Mouse (Mus musculus) liver, embryonic 11.5 days (tissue): Measurements from ENCODE around the gene Hdac8. TPM values are rescaled to one million over a fixed set of nuclear protein-coding genes. Genes with fewer than 3 reads are reported as not detected.
A peak's percentile ranks its signal among the peaks of the same experiment; 100 is the strongest.

Source experiments
- ATAC-seq: fragments of 200-750 bp; cut with Nextera tagmentation; replicated peaks from 2 replicates; pipeline ENCODE4 v1.8.0; 2017; ENCODE audit warnings: moderate number of reproducible peaks, mild to moderate bottlenecking, moderate TSS enrichment, moderate library complexity; ENCODE audit not compliant: low FRiP score
- DNase-seq: peaks from one replicate; pipeline ENCODE4 v3.0.0-alpha.2; 2017; ENCODE audit warnings: low spot score
- H3K27ac ChIP-seq: fragments of 300-500 bp; sonication (generic); 2 replicates; pipeline ENCODE4 v1.5.1; 2014; ENCODE audit warnings: mild to moderate bottlenecking, low read depth, low read length, control low read depth
- H3K27me3 ChIP-seq: fragments of 300-500 bp; sonication (generic); replicated peaks from 2 replicates; pipeline ENCODE4 v1.6.1; 2014; ENCODE audit warnings: low read length, mixed read lengths; ENCODE audit not compliant: control insufficient read depth, insufficient read depth
- H3K36me3 ChIP-seq: fragments of 300-500 bp; sonication (generic); 2 replicates; pipeline ENCODE4 v1.6.1; 2014; ENCODE audit warnings: mild to moderate bottlenecking, low read length, moderate library complexity, mixed read lengths; ENCODE audit not compliant: control insufficient read depth, insufficient read depth
- H3K4me1 ChIP-seq: fragments of 300-500 bp; sonication (generic); replicated peaks from 2 replicates; pipeline ENCODE4 v1.6.1; 2014; ENCODE audit warnings: low read length, mixed read lengths; ENCODE audit not compliant: control insufficient read depth, insufficient read depth
- H3K4me2 ChIP-seq: fragments of 300-500 bp; sonication (generic); 2 replicates; pipeline ENCODE4 v1.6.1; 2014; ENCODE audit warnings: mild to moderate bottlenecking, control low read depth, moderate library complexity
- H3K4me3 ChIP-seq: fragments of 300-500 bp; sonication (generic); 2 replicates; pipeline ENCODE4 v1.5.1; 2014; ENCODE audit warnings: low read depth, low read length, control low read depth
- H3K9ac ChIP-seq: fragments of 300-500 bp; sonication (generic); 2 replicates; pipeline ENCODE4 v1.6.1; 2014; ENCODE audit warnings: low read depth, low read length, control low read depth
- H3K9me3 ChIP-seq: fragments of 300-500 bp; sonication (generic); 2 replicates; pipeline ENCODE4 v1.6.1; 2016; ENCODE audit warnings: low read length, inconsistent platforms, mixed read lengths; ENCODE audit not compliant: control insufficient read depth
- WGBS: fragments of 180-500 bp; shearing (Covaris S2); extraction: QIAGEN DNeasy Blood & Tissue Kit; methylation state at CpG from one replicate; pipeline ENCODE4 v1.1.7; 2014; 5-methylcytosine and 5-hydroxymethylcytosine counted together
- polyA plus RNA-seq: library from polyadenylated mRNA; unstranded; fragments of >200 nt; fragmentation: Nextera tagmentation; extraction: Ambion mirVana; gene quantifications from 2 replicates; pipeline ENCODE4 v1.2.1, GENCODE M21; 2014

Gene Hdac8
- polyA plus RNA-seq, 1 experiment from 2014 or later = 4.2 TPM

DNA sequence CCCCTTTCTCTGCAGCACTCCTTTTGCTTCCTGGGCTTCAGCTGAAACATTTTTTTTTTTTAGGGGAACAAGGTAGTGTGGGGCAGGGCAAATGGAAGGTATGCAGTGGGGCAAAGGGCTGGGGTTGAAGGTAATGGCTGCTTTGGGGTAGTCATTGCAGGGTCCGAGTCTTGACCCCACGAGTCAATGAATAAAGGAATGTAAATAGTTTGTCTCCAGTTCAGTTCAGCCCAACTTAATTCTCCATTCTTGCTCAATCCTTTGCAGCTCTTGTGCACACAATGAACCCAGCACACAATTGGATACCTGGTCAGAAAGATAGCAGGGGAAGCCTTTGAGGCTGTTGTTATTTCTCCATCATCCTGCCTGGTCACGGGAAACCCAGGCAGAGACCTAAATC, 194.0 kb downstream of the Hdac8 start:
- DNase-seq (no peak), ATAC-seq (no peak)
- H3K4me1 ChIP-seq = no peaks in the 10 kb centered on the region
- no peak overlapping the region for H3K9ac ChIP-seq
- no peak overlapping the region for H3K4me3 ChIP-seq
- H3K27me3 ChIP-seq = peaks cover 30% of the 10 kb centered on the region
- no peak overlapping the region for H3K27ac ChIP-seq
- H3K9me3 ChIP-seq = no peaks in the 10 kb centered on the region
- no peak overlapping the region for H3K4me2 ChIP-seq
- H3K36me3 ChIP-seq = no peaks in the 10 kb centered on the region
- 67% methylated on average over 3 of the region's 3 CpGs for WGBS

DNA sequence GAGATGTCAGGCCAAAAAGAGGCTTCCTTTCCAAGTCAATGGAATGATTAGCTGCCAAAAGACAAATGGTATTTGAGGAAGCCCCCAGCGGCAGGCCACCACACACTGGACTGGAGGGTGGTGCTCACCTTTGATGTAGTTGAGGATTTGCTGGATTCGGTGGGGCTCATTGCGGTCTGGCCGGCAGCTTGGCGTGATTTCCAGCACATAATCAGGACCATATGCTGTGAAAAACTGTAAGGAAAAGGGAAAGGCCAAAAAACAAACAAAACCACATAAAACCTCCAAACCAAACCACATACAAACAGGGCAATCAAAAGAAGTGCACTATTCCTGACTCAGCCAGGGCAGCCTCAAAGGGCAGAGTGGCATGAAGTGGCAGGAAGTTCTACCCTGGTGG, 197.6 kb downstream of the Hdac8 start:
- DNase-seq (no peak), ATAC-seq (no peak)
- no peak overlapping the region for H3K4me3 ChIP-seq
- H3K27me3 ChIP-seq = peaks cover 30% of the 10 kb centered on the region
- 79% methylated on average over 5 of the region's 5 CpGs for WGBS
- H3K9me3 ChIP-seq = no peaks in the 10 kb centered on the region
- no peak overlapping the region for H3K4me2 ChIP-seq
- H3K4me1 ChIP-seq = peaks cover 3% of the 10 kb centered on the region
- H3K9ac ChIP-seq = no peak overlapping the region
- no peaks in the 10 kb centered on the region for H3K36me3 ChIP-seq
- H3K27ac ChIP-seq = no peak overlapping the region

GRCm38 (mm10) chrX:102305806-102306205, 199.4 kb downstream of the Hdac8 start:
- DNase-seq (no peak), ATAC-seq (no peak)
- peaks cover 7% of the 10 kb centered on the region for H3K4me1 ChIP-seq
- H3K27ac ChIP-seq = no peak overlapping the region
- no peak overlapping the region for H3K4me2 ChIP-seq
- 67% methylated on average over 4 of the region's 4 CpGs for WGBS
- no peak overlapping the region for H3K4me3 ChIP-seq
- no peak overlapping the region for H3K9ac ChIP-seq
- peaks cover 22% of the 10 kb centered on the region for H3K27me3 ChIP-seq
- no peaks in the 10 kb centered on the region for H3K36me3 ChIP-seq
- no peaks in the 10 kb centered on the region for H3K9me3 ChIP-seq

DNA sequence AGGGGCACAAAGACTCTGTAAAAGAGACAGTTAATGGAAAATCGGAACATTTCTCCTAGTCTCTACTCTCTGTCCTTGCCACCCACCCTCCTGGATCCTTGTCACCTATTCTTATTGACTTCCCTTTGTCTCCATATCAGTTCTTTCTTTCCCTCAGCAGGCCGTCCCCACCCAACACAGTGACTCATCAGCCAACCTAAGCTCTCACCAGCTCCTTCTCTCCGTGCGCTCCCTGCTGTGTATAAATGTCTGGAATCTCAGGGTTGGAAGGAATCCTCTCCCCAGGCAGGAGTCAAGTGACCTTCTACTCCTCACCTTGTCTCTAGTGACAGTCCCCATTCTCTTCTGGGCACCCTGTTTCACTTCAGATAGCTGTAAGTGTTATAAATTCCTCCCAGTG, 200.2 kb downstream of the Hdac8 start:
- Histone ChIP-seq H3K4me2 (no peak overlapping the region), H3K4me3 (no peak overlapping the region), H3K36me3 (no peaks in the 10 kb centered on the region), H3K9me3 (no peaks in the 10 kb centered on the region), H3K27me3 (peaks cover 22% of the 10 kb centered on the region), H3K4me1 (peaks cover 7% of the 10 kb centered on the region), H3K9ac (no peak overlapping the region), H3K27ac (no peak overlapping the region)
- DNase-seq (no peak), ATAC-seq (no peak)
- 62% methylated on average over 4 of the region's 4 CpGs for WGBS

DNA sequence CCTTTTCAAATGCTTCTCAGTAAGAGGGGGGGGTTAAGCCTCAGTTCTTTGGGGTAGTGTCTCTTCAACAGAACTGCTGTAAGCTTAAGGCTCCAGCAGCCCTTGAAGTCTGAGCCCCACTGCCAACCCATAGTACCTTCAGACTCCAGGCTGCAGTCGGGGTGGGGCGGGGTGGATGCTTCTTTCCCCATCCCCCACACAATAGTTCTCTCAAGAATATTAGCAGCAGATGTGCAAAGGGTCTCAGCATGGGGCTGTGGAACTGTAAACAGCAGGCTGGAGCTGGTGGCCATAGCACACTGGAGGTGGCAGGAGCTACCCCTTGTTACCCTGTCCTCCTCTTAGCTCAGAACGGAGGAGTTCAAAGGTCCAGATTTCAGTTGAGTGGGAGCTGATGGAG, 202.7 kb downstream of the Hdac8 start:
- Histone ChIP-seq H3K9me3 (no peaks in the 10 kb centered on the region), H3K27ac (no peak overlapping the region), H3K4me2 (no peak overlapping the region), H3K4me1 (peaks cover 7% of the 10 kb centered on the region), H3K9ac (no peak overlapping the region), H3K27me3 (peaks cover 14% of the 10 kb centered on the region), H3K36me3 (no peaks in the 10 kb centered on the region), H3K4me3 (no peak overlapping the region)
- 64% methylated on average over 3 of the region's 3 CpGs for WGBS
- ATAC-seq (no peak), DNase-seq (no peak)

- Histone ChIP-seq H3K9ac (no peak overlapping the region), H3K27ac (no peak overlapping the region), H3K36me3 (no peaks in the 10 kb centered on the region), H3K4me2 (no peak overlapping the region), H3K27me3 (peaks cover 5% of the 10 kb centered on the region), H3K4me1 (no peaks in the 10 kb centered on the region), H3K4me3 (no peak overlapping the region), H3K9me3 (no peaks in the 10 kb centered on the region)
- DNase-seq (no peak), ATAC-seq (no peak)
- WGBS = 80% methylated on average over 3 of the region's 3 CpGs
Observed at GRCm38 (mm10) chrX:102284889-102285288, 220.3 kb downstream of the Hdac8 start.

GRCm38 (mm10) chrX:102262620-102263345, 242.4 kb downstream of the Hdac8 start:
- 85% methylated on average over 14 of the region's 14 CpGs for WGBS
- H3K4me3 ChIP-seq = no peak overlapping the region
- DNase-seq (no peak), ATAC-seq (no peak)
- no peaks in the 10 kb centered on the region for H3K4me1 ChIP-seq
- H3K27ac ChIP-seq = no peak overlapping the region
- peaks cover 12% of the 10 kb centered on the region for H3K27me3 ChIP-seq
- no peak overlapping the region for H3K4me2 ChIP-seq
- H3K36me3 ChIP-seq = no peaks in the 10 kb centered on the region
- no peak overlapping the region for H3K9ac ChIP-seq
- H3K9me3 ChIP-seq = no peaks in the 10 kb centered on the region

DNA sequence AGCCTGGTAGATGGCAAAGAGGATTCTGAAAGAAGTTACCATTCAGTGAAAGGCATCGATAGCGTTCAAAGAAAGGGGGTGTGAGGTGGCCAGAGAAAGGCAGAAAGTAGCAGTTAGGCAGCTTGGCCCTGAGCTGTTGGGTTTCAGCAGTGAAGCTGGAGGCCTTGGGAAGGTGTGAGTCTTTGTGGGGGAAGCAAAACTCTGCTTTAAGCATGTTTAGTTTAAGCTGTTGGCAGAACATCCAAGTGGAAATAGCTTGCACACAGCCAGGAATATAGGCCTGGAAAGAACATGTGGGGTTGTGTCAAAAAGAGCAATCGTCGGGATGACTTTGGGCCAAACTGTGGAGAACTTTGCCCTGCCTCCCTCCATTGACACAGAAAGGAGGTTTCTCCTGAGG, 245.4 kb downstream of the Hdac8 start:
- Histone ChIP-seq H3K4me2 (no peak overlapping the region), H3K9me3 (no peaks in the 10 kb centered on the region), H3K36me3 (no peaks in the 10 kb centered on the region), H3K4me1 (no peaks in the 10 kb centered on the region), H3K4me3 (no peak overlapping the region), H3K27ac (no peak overlapping the region), H3K27me3 (peaks cover 9% of the 10 kb centered on the region), H3K9ac (no peak overlapping the region)
- ATAC-seq (no peak), DNase-seq (no peak)
- WGBS = 79% methylated on average over 4 of the region's 4 CpGs

DNA sequence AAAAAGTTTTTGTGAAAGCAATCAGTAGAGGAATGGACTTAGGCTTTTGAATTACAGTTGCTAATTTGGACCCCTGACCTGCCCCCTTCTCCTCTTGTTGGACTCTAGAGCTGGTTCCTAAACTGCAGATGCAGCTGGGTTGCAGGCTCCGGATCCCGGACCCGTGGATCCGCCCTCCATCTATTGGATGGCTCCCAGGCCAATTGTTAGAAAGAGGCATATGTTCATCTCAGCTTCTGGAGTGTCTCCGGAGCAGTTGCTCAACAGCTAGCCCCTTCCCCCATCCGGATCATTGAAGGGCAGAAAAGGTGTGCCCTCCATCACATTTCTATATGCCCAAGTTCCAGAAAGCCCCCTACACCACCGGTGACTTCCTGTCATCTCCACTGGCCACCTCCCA, 251.3 kb downstream of the Hdac8 start:
- no peak for DNase-seq
- H3K27ac ChIP-seq = no peak overlapping the region

More for the DNA sequence above, 251.3 kb downstream of the Hdac8 start:
- WGBS = 21% methylated on average over 7 of the region's 7 CpGs
- Histone ChIP-seq H3K4me3 (no peak overlapping the region; the same call in 1 of the 2 replicates), H3K4me1 (no peaks in the 10 kb centered on the region), H3K36me3 (no peaks in the 10 kb centered on the region), H3K9ac (no peak overlapping the region), H3K27me3 (peaks cover 56% of the 10 kb centered on the region), H3K9me3 (no peaks in the 10 kb centered on the region), H3K4me2 (peak overlapping the region; percentile 25; the same call in 1 of the 2 replicates)
- ATAC-seq = no peak
